Mouse (Mus musculus) gastrocnemius, postnatal 4 days (tissue): ENCODE measurements around the gene Cnot6. TPM values are rescaled to one million over a fixed set of nuclear protein-coding genes. Genes with fewer than 3 reads are reported as not detected.

Source experiments
- DNase-seq, 2 experiments: peaks; one replicate each; pipeline ENCODE4 v3.0.0; 2021 to 2022; ENCODE audit warnings: low spot score in 2 of 2, mixed read lengths in 2 of 2
- total RNA-seq, 2 experiments: library from RNA; stranded (reverse); gene quantifications; 2 replicates each; pipeline ENCODE4 v1.2.3; 2021

Cnot6 gene
- total RNA-seq, 2 experiments from 2014 or later, result 58.3 to 63.2 TPM

GRCm38 (mm10) chr11:49719466-49720151 is 7.1 kb upstream of the Cnot6 start:
- no peak for DNase-seq

GRCm38 (mm10) chr11:49713336-49714334 is 1.1 kb upstream of the Cnot6 start:
- DNase-seq, result peak in 1 of 2 experiments; percentile 14

- peak in 1 of 2 experiments; percentile 27 for DNase-seq
Observed at GRCm38 (mm10) chr11:49711981-49712554, 455 bp downstream of the Cnot6 start.

GRCm38 (mm10) chr11:49710664-49711063 is 1.9 kb downstream of the Cnot6 start:
- DNase-seq, result no peak

- DNase-seq, result no peak
Observed at GRCm38 (mm10) chr11:49707834-49708233, 4.7 kb downstream of the Cnot6 start.

GRCm38 (mm10) chr11:49704804-49705203 is 7.7 kb downstream of the Cnot6 start:
- DNase-seq, result no peak

- DNase-seq, result no peak
Observed at GRCm38 (mm10) chr11:49702014-49702413, 10.5 kb downstream of the Cnot6 start.

GRCm38 (mm10) chr11:49699079-49699478 is 13.4 kb downstream of the Cnot6 start:
- no peak for DNase-seq

- no peak for DNase-seq
Observed at GRCm38 (mm10) chr11:49697779-49698178, 14.7 kb downstream of the Cnot6 start.

- DNase-seq, result no peak
Observed at GRCm38 (mm10) chr11:49696472-49696871, 16.1 kb downstream of the Cnot6 start.

GRCm38 (mm10) chr11:49695695-49696094 is 16.8 kb downstream of the Cnot6 start:
- DNase-seq, result no peak

GRCm38 (mm10) chr11:49695013-49695412 is 17.5 kb downstream of the Cnot6 start:
- no peak for DNase-seq

GRCm38 (mm10) chr11:49684237-49684973 is 28.1 kb downstream of the Cnot6 start:
- DNase-seq, result no peak

GRCm38 (mm10) chr11:49673433-49673832 is 39.1 kb downstream of the Cnot6 start:
- no peak for DNase-seq

GRCm38 (mm10) chr11:49665462-49665861 is 47.1 kb downstream of the Cnot6 start:
- no peak for DNase-seq

GRCm38 (mm10) chr11:49664262-49665140 is 48.0 kb downstream of the Cnot6 start:
- DNase-seq, result no peak

- no peak for DNase-seq
Observed at GRCm38 (mm10) chr11:49663310-49663709, 49.2 kb downstream of the Cnot6 start, which contains the start of gene Scgb3a1. Gene Scgb3a1 (plus strand): TSS chr11:49663610.

- no peak for DNase-seq
Observed at GRCm38 (mm10) chr11:49662292-49662780, 50.2 kb downstream of the Cnot6 start.

- DNase-seq, result no peak
Observed at GRCm38 (mm10) chr11:49659470-49659799, 53.1 kb downstream of the Cnot6 start.
